10 mouse cellular contexts compared by ENCODE assay signal in the genomic region with DNA sequence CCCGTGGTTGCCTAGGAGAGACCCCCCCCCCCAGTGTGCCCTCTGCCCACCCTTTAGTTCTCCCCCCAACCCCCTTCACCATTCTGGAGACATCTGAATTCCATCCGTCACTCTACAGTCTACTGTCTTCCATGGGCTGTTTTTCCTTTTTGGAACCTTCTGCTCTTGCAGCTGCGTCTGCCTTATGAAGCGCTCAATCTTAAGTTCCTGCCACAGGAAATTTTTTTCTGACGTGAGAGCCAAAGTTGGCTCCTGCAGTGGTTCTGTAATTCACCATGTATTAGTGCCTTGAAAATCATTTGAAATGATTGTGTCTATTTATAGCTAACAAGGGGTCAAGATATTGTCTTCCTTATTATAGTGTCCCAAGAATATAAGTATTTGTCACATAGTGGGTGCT. TPM values are rescaled to one million over a fixed set of nuclear protein-coding genes. Genes with fewer than 3 reads are reported as not detected.
DNase-seq lines count a peak whose midpoint lies in the region; ATAC-seq and TF ChIP-seq lines count a peak whose summit lies in the region.
"Had no signal": no experiment of that assay in that cellular context is flagged by ENCODE, and none has a peak within 500 bp of the region (broad histone marks: within the 10 kb centered on the region; RNA-seq: fewer than 3 reads in every experiment).

No protein-coding gene starts in this region.

- H3K27ac ChIP-seq in kidney, adult 2 months (ENCODE audit: insufficient read depth, low read depth, low read length): peak overlapping the region; percentile 80
- H3K27ac ChIP-seq in cortical plate, adult 2 months (ENCODE audit: insufficient read depth, low read length): peak overlapping the region; percentile 95; the same call in 1 of the 2 replicates
- H3K27ac ChIP-seq in intestine, embryonic 14.5 days (ENCODE audit: low read depth): no peak overlapping the region
- no peak overlapping the region for H3K27ac ChIP-seq in midbrain, embryonic 14.5 days (replicated peaks; ENCODE audit: low read depth, low read length)

- H3K4me2 ChIP-seq in intestine, embryonic 14.5 days (ENCODE audit: low read length): peak overlapping the region; percentile 82
- H3K4me2 ChIP-seq in midbrain, embryonic 14.5 days (ENCODE audit: low read length): peak overlapping the region; percentile 92

- no peak for TF ChIP-seq POLR2A in kidney, adult 2 months (IDR thresholded peaks at IDR 0.05; ENCODE audit: low read depth, low read length)
- TF ChIP-seq POLR2A in cortical plate, adult 2 months (IDR thresholded peaks at IDR 0.05; ENCODE audit: extremely low read depth, insufficient read depth, low read length): no peak

- H3K27me3 ChIP-seq in kidney, adult 2 months (replicated peaks; ENCODE audit: control insufficient read depth, insufficient read depth, low read length): no peaks in the 10 kb centered on the region
- no peaks in the 10 kb centered on the region for H3K27me3 ChIP-seq in intestine, embryonic 14.5 days (replicated peaks; ENCODE audit: control insufficient read depth, insufficient read depth, low read length)
- no peaks in the 10 kb centered on the region for H3K27me3 ChIP-seq in midbrain, embryonic 14.5 days (ENCODE audit: control insufficient read depth, insufficient read depth, low read length)
- H3K27me3 ChIP-seq: Patski had no signal

- H3K36me3 ChIP-seq in kidney, adult 2 months (ENCODE audit: control insufficient read depth, insufficient read depth, low read length): no peaks in the 10 kb centered on the region
- H3K36me3 ChIP-seq in intestine, embryonic 14.5 days (ENCODE audit: control insufficient read depth, insufficient read depth, low read length): peaks cover 32% of the 10 kb centered on the region
- H3K36me3 ChIP-seq in midbrain, embryonic 14.5 days (ENCODE audit: control insufficient read depth, insufficient read depth, low read length): peaks cover 31% of the 10 kb centered on the region

- 40% methylated on average over 5 of the region's 5 CpGs for WGBS in kidney, adult 2 months
- 62% methylated on average over 5 of the region's 5 CpGs for WGBS in intestine, embryonic 14.5 days
- WGBS in midbrain, embryonic 14.5 days: 83% methylated on average over 5 of the region's 5 CpGs

- TF ChIP-seq CTCF in kidney, adult 2 months (conservative IDR thresholded peaks at IDR 0.05; ENCODE audit: insufficient read depth, insufficient read length, low read depth, low read length): no peak
- no peak for TF ChIP-seq CTCF in cortical plate, adult 2 months (IDR thresholded peaks at IDR 0.05; ENCODE audit: extremely low read depth, insufficient read depth, low read length)

- ATAC-seq in intestine, embryonic 14.5 days (replicated peaks; ENCODE audit: low FRiP score, low TSS enrichment, low read depth): no peak
- ATAC-seq in midbrain, embryonic 14.5 days (ENCODE audit: low FRiP score, low TSS enrichment): no peak

- H3K4me3 ChIP-seq in kidney, adult 2 months (ENCODE audit: insufficient read depth, low read depth, low read length): peak overlapping the region; percentile 59
- H3K4me3 ChIP-seq in cortical plate, adult 2 months (ENCODE audit: insufficient read depth, low read length): peak overlapping the region; percentile 59; the same call in 1 of the 2 replicates
- peak overlapping the region; percentile 64; the same call in 1 of the 2 replicates for H3K4me3 ChIP-seq in intestine, embryonic 14.5 days (ENCODE audit: low read depth, low read length)
- H3K4me3 ChIP-seq in midbrain, embryonic 14.5 days (replicated peaks; ENCODE audit: low read depth, low read length): peak overlapping the region; percentile 51

- DNase-seq in kidney, adult 2 months: peak; percentile 43
- no peak for DNase-seq in kidney, adult 18-20 months
- no peak for DNase-seq in intestine, embryonic 14.5 days (ENCODE audit: low spot score)
- DNase-seq in midbrain, embryonic 14.5 days: no peak
- no peak for DNase-seq in testis, postnatal 10 days (ENCODE audit: low spot score)
- DNase-seq in urinary bladder, postnatal 36 days (ENCODE audit: low spot score in 2 of 2): no peak
- no peak for DNase-seq in adrenal gland, adult 18-20 months (ENCODE audit: low spot score in 2 of 2)
- DNase-seq: gastrocnemius, postnatal 10 days had no signal

- H3K9ac ChIP-seq in intestine, embryonic 14.5 days (ENCODE audit: low read length): peak overlapping the region; percentile 73; the same call in 1 of the 2 replicates
- 0 out of 2 replicates have a peak overlapping the region, but pooled peaks have one; percentile 75 for H3K9ac ChIP-seq in midbrain, embryonic 14.5 days (replicated peaks; ENCODE audit: low read length)

- H3K4me1 ChIP-seq in kidney, adult 2 months (ENCODE audit: control insufficient read depth, insufficient read depth, low read length): peaks cover 8% of the 10 kb centered on the region; the same call in 1 of the 2 replicates
- peaks cover 2% of the 10 kb centered on the region for H3K4me1 ChIP-seq in cortical plate, adult 2 months (ENCODE audit: control insufficient read depth, insufficient read depth, low read length)
- H3K4me1 ChIP-seq in intestine, embryonic 14.5 days (replicated peaks; ENCODE audit: control insufficient read depth, insufficient read depth, low read length): peaks cover 9% of the 10 kb centered on the region
- H3K4me1 ChIP-seq in midbrain, embryonic 14.5 days (ENCODE audit: control insufficient read depth, insufficient read depth, low read length): peaks cover 12% of the 10 kb centered on the region

- no peaks in the 10 kb centered on the region for H3K9me3 ChIP-seq in intestine, embryonic 14.5 days (ENCODE audit: control insufficient read depth, low read length)
- H3K9me3 ChIP-seq in midbrain, embryonic 14.5 days (ENCODE audit: control insufficient read depth, low read length): no peaks in the 10 kb centered on the region

RNA-seq across cellular contexts. Expression of gene Kank3, which starts 6.3 kb away (rescaled TPM):
- 83.0 and 89.3 TPM in 2 replicates for polyA plus RNA-seq in kidney, adult 2 months (2012; rRNA removed)
- 59.0 and 69.7 TPM in 2 replicates for polyA plus RNA-seq in cortical plate, adult 2 months (2012; rRNA removed)
- 28.0 and 28.8 TPM in 2 replicates for polyA plus RNA-seq in intestine, embryonic 14.5 days (2014; fragmentation: Nextera tagmentation; extraction: Ambion mirVana)
- polyA plus RNA-seq in midbrain, embryonic 14.5 days (2014; fragmentation: Nextera tagmentation; extraction: Ambion mirVana): 39.5 and 45.8 TPM in 2 replicates
- total RNA-seq in adrenal gland, adult 18-20 months (2021): 10 to 100 TPM; 66.2 to 93.4 TPM

RNA-seq across cellular contexts. Expression of gene Rps28, which starts 7.8 kb away (rescaled TPM):
- 620 and 1,023 TPM in 2 replicates for polyA plus RNA-seq in kidney, adult 2 months (2012; rRNA removed)
- polyA plus RNA-seq in cortical plate, adult 2 months (2012; rRNA removed): 587 and 641 TPM in 2 replicates
- polyA plus RNA-seq in intestine, embryonic 14.5 days (2014; fragmentation: Nextera tagmentation; extraction: Ambion mirVana): 1,343 and 1,538 TPM in 2 replicates
- 653 and 777 TPM in 2 replicates for polyA plus RNA-seq in midbrain, embryonic 14.5 days (2014; fragmentation: Nextera tagmentation; extraction: Ambion mirVana)
- total RNA-seq in adrenal gland, adult 18-20 months (2021): 1,000 to 10,000 TPM; 1,292 to 1,451 TPM

RNA-seq across cellular contexts. Expression of gene Ndufa7, which starts 7.8 kb away (rescaled TPM):
- polyA plus RNA-seq in kidney, adult 2 months (2012; rRNA removed): 672 and 745 TPM in 2 replicates
- polyA plus RNA-seq in cortical plate, adult 2 months (2012; rRNA removed): 304 and 328 TPM in 2 replicates
- 589 and 606 TPM in 2 replicates for polyA plus RNA-seq in intestine, embryonic 14.5 days (2014; fragmentation: Nextera tagmentation; extraction: Ambion mirVana)
- 497 and 604 TPM in 2 replicates for polyA plus RNA-seq in midbrain, embryonic 14.5 days (2014; fragmentation: Nextera tagmentation; extraction: Ambion mirVana)
- 100 to 1,000 TPM; 487 to 498 TPM for total RNA-seq in adrenal gland, adult 18-20 months (2021)

RNA-seq across cellular contexts. Expression of gene Cd320, which starts 26.3 kb away (rescaled TPM):
- 71.3 and 87.8 TPM in 2 replicates for polyA plus RNA-seq in kidney, adult 2 months (2012; rRNA removed)
- polyA plus RNA-seq in cortical plate, adult 2 months (2012; rRNA removed): 30.0 and 33.0 TPM in 2 replicates
- polyA plus RNA-seq in intestine, embryonic 14.5 days (2014; fragmentation: Nextera tagmentation; extraction: Ambion mirVana): 77.8 and 86.7 TPM in 2 replicates
- polyA plus RNA-seq in midbrain, embryonic 14.5 days (2014; fragmentation: Nextera tagmentation; extraction: Ambion mirVana): 55.1 and 59.8 TPM in 2 replicates
- total RNA-seq in adrenal gland, adult 18-20 months (2021): 10 to 100 TPM; 24.0 to 39.7 TPM

RNA-seq across cellular contexts. Expression of gene Angptl4, which starts 35.0 kb away (rescaled TPM):
- 19.2 and 21.0 TPM in 2 replicates for polyA plus RNA-seq in kidney, adult 2 months (2012; rRNA removed)
- polyA plus RNA-seq in cortical plate, adult 2 months (2012; rRNA removed): 2.4 and 2.9 TPM in 2 replicates
- 18.0 and 22.0 TPM in 2 replicates for polyA plus RNA-seq in intestine, embryonic 14.5 days (2014; fragmentation: Nextera tagmentation; extraction: Ambion mirVana)
- 8.0 and 18.4 TPM in 2 replicates for polyA plus RNA-seq in midbrain, embryonic 14.5 days (2014; fragmentation: Nextera tagmentation; extraction: Ambion mirVana)
- 100 to 1,000 TPM in 1 of 2 experiments, 10 to 100 TPM in 1; 47.8 to 111 TPM for total RNA-seq in adrenal gland, adult 18-20 months (2021)

Comparison
In these comparisons a context has a peak if more than half of its experiments do, and no peak if none do; other contexts are left out.
1. H3K27ac ChIP-seq: peak in kidney, adult 2 months (single experiment) and cortical plate, adult 2 months (single experiment); none in intestine, embryonic 14.5 days (single experiment) and midbrain, embryonic 14.5 days (single experiment).
2. Peak in every context shown above with its lines, with median percentiles within 50 percentile points of each other: H3K4me3 ChIP-seq.